In genomic region chr2:91870754-91871153, GRCm38 (mm10) we compare ENCODE assay signal across 9 mouse cellular contexts. TPM values are rescaled to one million over a fixed set of nuclear protein-coding genes. Genes with fewer than 3 reads are reported as not detected.
DNase-seq lines count a peak whose midpoint lies in the region; ATAC-seq lines count a peak whose summit lies in the region.
"Had no signal": no experiment of that assay in that cellular context is flagged by ENCODE, and none has a peak within 500 bp of the region (broad histone marks: within the 10 kb centered on the region; RNA-seq: fewer than 3 reads in every experiment).

No protein-coding gene starts in this region.

- H3K9me3 ChIP-seq in hindbrain, embryonic 16.5 days (ENCODE audit: control insufficient read depth, low read length): no peaks in the 10 kb centered on the region
- H3K9me3 ChIP-seq: lung, embryonic 15.5 days had no signal

- H3K4me1 ChIP-seq in hindbrain, embryonic 16.5 days (ENCODE audit: control insufficient read depth, insufficient read depth, low read depth, low read length): peaks cover 5% of the 10 kb centered on the region

- H3K27ac ChIP-seq in hindbrain, embryonic 16.5 days (ENCODE audit: low read depth, low read length): peak overlapping the region; percentile 68
- H3K27ac ChIP-seq: lung, embryonic 15.5 days had no signal

- H3K4me3 ChIP-seq in hindbrain, embryonic 16.5 days (ENCODE audit: low read length): no peak overlapping the region
- H3K4me3 ChIP-seq: lung, embryonic 15.5 days had no signal

- ATAC-seq in hindbrain, embryonic 16.5 days: peak; percentile 82
- no peak for ATAC-seq in megakaryocyte progenitor cell, adult 5-6 weeks (replicated peaks; ENCODE audit: poor library complexity)

- H3K4me2 ChIP-seq in hindbrain, embryonic 16.5 days (ENCODE audit: low read length): peak overlapping the region; percentile 39
- H3K4me2 ChIP-seq: lung, embryonic 15.5 days had no signal

- DNase-seq in left cerebral cortex, adult 18-20 months (ENCODE audit: low spot score in 2 of 2): peak; percentile 19 to 31
- no peak for DNase-seq in left cerebral cortex, adult 11 months (ENCODE audit: low spot score)
- DNase-seq in cerebellum, postnatal 14 days: peak; percentile 68 to 73
- DNase-seq in lung, postnatal 10 days: peak; percentile 73
- no peak for DNase-seq in spleen, adult 18-20 months

- no peaks in the 10 kb centered on the region for H3K27me3 ChIP-seq in hindbrain, embryonic 16.5 days (replicated peaks; ENCODE audit: control insufficient read depth, insufficient read depth, low read length)
- H3K27me3 ChIP-seq: lung, embryonic 15.5 days had no signal

- WGBS in hindbrain, embryonic 16.5 days: 43% methylated on average over 8 of the region's 8 CpGs

- H3K36me3 ChIP-seq in hindbrain, embryonic 16.5 days (ENCODE audit: control insufficient read depth, insufficient read depth, low read length): no peaks in the 10 kb centered on the region
- H3K36me3 ChIP-seq: lung, embryonic 15.5 days had no signal

- peak overlapping the region; percentile 41; the same call in 1 of the 2 replicates for H3K9ac ChIP-seq in hindbrain, embryonic 16.5 days (ENCODE audit: low read depth, low read length)
- H3K9ac ChIP-seq: lung, embryonic 15.5 days had no signal

RNA-seq across cellular contexts. Expression of gene Chrm4, which starts 56.3 kb away (rescaled TPM):
- total RNA-seq in left cerebral cortex, adult 18-20 months (2021): 10 to 100 TPM; 56.6 to 61.4 TPM
- polyA plus RNA-seq in hindbrain, embryonic 16.5 days (2015; fragmentation: Nextera tagmentation; extraction: Ambion mirVana): 1.5 TPM in 2 replicates
- total RNA-seq in megakaryocyte progenitor cell, adult 5-6 weeks (2015): 0.17 TPM in 2 replicates
- 0.17 TPM in 1 of 2 replicates, not detected in the other for total RNA-seq in megakaryocyte progenitor cell, adult 5-6 weeks (2017)
- total RNA-seq: gastrocnemius, postnatal 36 days had no signal
- polyA plus RNA-seq: lung, embryonic 15.5 days had no signal

Comparison
In these comparisons a context has a peak if more than half of its experiments do, and no peak if none do; other contexts are left out.
1. DNase-seq: peak in left cerebral cortex, adult 18-20 months (2 of 2), cerebellum, postnatal 14 days (2 of 2) and lung, postnatal 10 days (single experiment); none in left cerebral cortex, adult 11 months (single experiment) and spleen, adult 18-20 months (0 of 2).
2. RNA of gene Chrm4, which starts 56.3 kb away (total RNA-seq): 56.6 to 61.4 TPM in left cerebral cortex, adult 18-20 months; 0.17 TPM in megakaryocyte progenitor cell, adult 5-6 weeks; every median in the first group is over 10 times any median in the second.